Mouse (Mus musculus): ENCODE measurements around the gene Klhl22. TPM values are rescaled to one million over a fixed set of nuclear protein-coding genes. Genes with fewer than 3 reads are reported as not detected.
A peak's percentile ranks its signal among the peaks of the same experiment; 100 is the strongest.

Gene Klhl22
- total RNA-seq, 2 experiments from 2014 or later, result 84.9 to 86.0 TPM

- Histone ChIP-seq H3K4me3 (no peak overlapping the region), H3K27ac (no peak overlapping the region)
- no peak for DNase-seq (ENCODE audit: extremely low spot score in 1 of 2, low spot score in 2 of 2)
- no peak for TF ChIP-seq CTCF (IDR thresholded peaks at IDR 0.05)
- intact Hi-C loops (cut with DNase I), result no loop called here
Observed at GRCm38 (mm10) chr16:17794047-17794446, 34.6 kb downstream of the Klhl22 start.

GRCm38 (mm10) chr16:17795643-17796042, 36.2 kb downstream of the Klhl22 start:
- no peak for DNase-seq (ENCODE audit: extremely low spot score in 1 of 2, low spot score in 2 of 2)
- Histone ChIP-seq H3K27ac (no peak overlapping the region), H3K4me3 (no peak overlapping the region)
- intact Hi-C loops (cut with DNase I), result no loop called here
- TF ChIP-seq CTCF (IDR thresholded peaks at IDR 0.05), result no peak

- no peak for DNase-seq (ENCODE audit: extremely low spot score in 1 of 2, low spot score in 2 of 2)
- intact Hi-C loops (cut with DNase I), result no loop called here
- TF ChIP-seq CTCF (IDR thresholded peaks at IDR 0.05), result no peak
- Histone ChIP-seq H3K27ac (no peak overlapping the region), H3K4me3 (peak overlapping the region; percentile 11; the same call in 1 of the 2 replicates)
Observed at GRCm38 (mm10) chr16:17796519-17796918, 37.1 kb downstream of the Klhl22 start.

DNA sequence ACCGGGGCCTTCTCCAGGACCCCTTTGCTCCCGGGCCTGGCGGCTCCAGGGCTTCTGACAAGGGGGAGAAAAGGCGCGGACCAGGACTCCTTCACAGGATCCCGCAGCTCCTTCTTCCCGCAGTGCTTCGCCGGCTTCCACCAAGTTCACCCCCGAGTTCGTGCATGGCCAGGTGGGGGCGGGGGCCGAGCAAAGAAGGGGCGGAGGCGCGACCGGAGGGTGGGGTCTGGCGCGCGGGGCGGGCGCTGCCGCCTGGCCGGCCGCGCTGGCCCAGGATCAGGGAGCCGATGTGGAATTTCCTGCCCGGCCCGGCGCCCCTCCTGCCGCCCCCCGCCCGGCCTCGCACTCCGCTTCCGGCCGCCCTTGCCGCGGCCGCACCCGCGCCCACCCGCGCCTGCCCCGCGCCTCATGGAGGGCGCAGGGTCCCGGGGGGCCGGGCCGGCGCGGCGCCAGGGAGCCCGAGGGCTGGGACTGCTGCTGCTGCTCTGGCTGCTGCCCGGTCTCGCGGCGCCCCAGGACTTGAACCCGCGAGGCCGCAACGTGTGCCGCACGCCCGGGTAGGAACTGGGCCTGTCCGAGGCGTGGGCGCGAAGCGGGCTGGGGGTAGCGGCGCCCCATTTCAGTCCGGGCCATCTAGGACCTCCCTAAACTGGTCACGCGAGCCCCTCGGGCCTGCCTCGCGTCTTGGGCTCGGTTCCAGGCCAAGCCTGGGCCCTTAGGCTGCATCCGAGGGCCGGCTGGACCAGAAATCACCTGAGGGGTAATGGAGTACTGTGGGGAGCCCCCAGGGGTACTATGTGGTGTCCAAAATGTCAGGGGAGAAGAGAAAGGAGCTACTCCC, 37.8 kb downstream of the Klhl22 start, which contains the start of gene Scarf2:
TSS of gene Scarf2 (plus strand) at position 312 of the 841 bp plus-strand sequence.
- H3K4me3 ChIP-seq, result peak within 1 kb of the TSS; percentile 32

GRCm38 (mm10) chr16:17797812-17798311, 38.4 kb downstream of the Klhl22 start:
- DNase-seq (ENCODE audit: extremely low spot score in 1 of 2, low spot score in 2 of 2), result no peak
- Histone ChIP-seq H3K4me3 (peak overlapping the region; percentile 32), H3K27ac (no peak overlapping the region)
- intact Hi-C loops (cut with DNase I), result no loop called here
- TF ChIP-seq CTCF (IDR thresholded peaks at IDR 0.05), result no peak

More for the DNA sequence above, 37.8 kb downstream of the Klhl22 start, which contains the start of gene Scarf2:
- no peak for DNase-seq (ENCODE audit: extremely low spot score in 1 of 2, low spot score in 2 of 2)
- TF ChIP-seq CTCF (IDR thresholded peaks at IDR 0.05), result no peak
- no peak within 1 kb of the TSS for H3K27ac ChIP-seq
- intact Hi-C loops (cut with DNase I), result no loop called here

GRCm38 (mm10) chr16:17798321-17799180, 39.1 kb downstream of the Klhl22 start:
- TF ChIP-seq CTCF (IDR thresholded peaks at IDR 0.05), result no peak

DNA sequence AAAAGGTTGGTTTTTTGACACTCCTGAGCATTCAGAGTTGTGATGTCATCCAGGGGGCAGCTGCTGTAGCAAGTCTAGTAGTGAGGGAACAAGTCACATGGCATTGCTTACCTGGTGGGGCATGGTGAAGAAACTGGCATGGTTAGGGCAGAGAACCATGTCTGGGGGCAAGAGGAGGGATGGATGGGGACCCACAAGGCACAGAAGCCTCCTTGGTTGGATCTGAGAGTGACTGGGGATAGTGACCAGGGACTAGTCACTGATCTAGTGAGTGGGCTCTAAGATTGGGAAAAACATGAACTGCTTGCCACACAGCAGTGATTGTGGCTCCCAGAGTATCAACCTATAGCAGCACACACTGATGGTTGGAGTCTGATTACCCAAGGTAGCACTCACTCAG, 40.2 kb downstream of the Klhl22 start:
- DNase-seq (ENCODE audit: extremely low spot score in 1 of 2, low spot score in 2 of 2), result no peak
- no peak for TF ChIP-seq CTCF (IDR thresholded peaks at IDR 0.05)
- intact Hi-C loops (cut with DNase I), result no loop called here
- Histone ChIP-seq H3K4me3 (no peak overlapping the region), H3K27ac (no peak overlapping the region)

More at GRCm38 (mm10) chr16:17798321-17799180, 39.1 kb downstream of the Klhl22 start:
- intact Hi-C loops (cut with DNase I), result no loop called here
- no peak for DNase-seq (ENCODE audit: extremely low spot score in 1 of 2, low spot score in 2 of 2)
- H3K27ac ChIP-seq, result no peak overlapping the region
- peak overlapping the region; percentile 32; the same call in 1 of the 2 replicates for H3K4me3 ChIP-seq

- no peak overlapping the region for H3K4me3 ChIP-seq
- no peak for DNase-seq (ENCODE audit: extremely low spot score in 1 of 2, low spot score in 2 of 2)
- TF ChIP-seq CTCF (IDR thresholded peaks at IDR 0.05), result no peak
- H3K27ac ChIP-seq, result no peak overlapping the region
- intact Hi-C loops (cut with DNase I), result no loop called here
Observed at GRCm38 (mm10) chr16:17801777-17802455, 42.5 kb downstream of the Klhl22 start.

GRCm38 (mm10) chr16:17802456-17802838, 43.0 kb downstream of the Klhl22 start:
- intact Hi-C loops (cut with DNase I), result no loop called here
- no peak for DNase-seq (ENCODE audit: extremely low spot score in 1 of 2, low spot score in 2 of 2)
- H3K4me3 ChIP-seq, result peak overlapping the region; percentile 29
- TF ChIP-seq CTCF (IDR thresholded peaks at IDR 0.05), result no peak
- no peak overlapping the region for H3K27ac ChIP-seq

GRCm38 (mm10) chr16:17802839-17803674, 43.6 kb downstream of the Klhl22 start:
- TF ChIP-seq CTCF (IDR thresholded peaks at IDR 0.05), result no peak
- no peak overlapping the region for H3K27ac ChIP-seq
- intact Hi-C loops (cut with DNase I), result no loop called here
- DNase-seq (ENCODE audit: extremely low spot score in 1 of 2, low spot score in 2 of 2), result peak; percentile 57 to 60
- H3K4me3 ChIP-seq, result peak overlapping the region; percentile 29

All from left cerebral cortex, adult 2 months (tissue).